Mouse (Mus musculus) midbrain, embryonic 10.5 days (tissue): ENCODE results near the gene Msln. TPM values are rescaled to one million over a fixed set of nuclear protein-coding genes. Genes with fewer than 3 reads are reported as not detected.

Experiments used
- DNase-seq: peaks from one replicate; pipeline ENCODE4 v3.0.0-alpha.2; 2017; ENCODE audit warnings: low spot score
- H3K27ac ChIP-seq: fragments of 300-500 bp; sonication (generic); replicated peaks from 2 replicates; pipeline ENCODE4 v1.5.1; 2016; ENCODE audit warnings: mild to moderate bottlenecking
- H3K27me3 ChIP-seq: fragments of 300-500 bp; sonication (generic); 2 replicates; pipeline ENCODE4 v1.6.1; 2016; ENCODE audit warnings: low read depth, mild to moderate bottlenecking; ENCODE audit not compliant: poor library complexity, severe bottlenecking
- H3K36me3 ChIP-seq: fragments of 300-500 bp; sonication (generic); 2 replicates; pipeline ENCODE4 v1.6.1; 2016; ENCODE audit warnings: mild to moderate bottlenecking, moderate library complexity
- H3K4me1 ChIP-seq: fragments of 300-500 bp; sonication (generic); 2 replicates; pipeline ENCODE4 v1.6.1; 2016
- H3K4me3 ChIP-seq: fragments of 300-500 bp; sonication (generic); 2 replicates; pipeline ENCODE4 v1.5.1; 2016; ENCODE audit warnings: mild to moderate bottlenecking, moderate library complexity
- H3K9me3 ChIP-seq: fragments of 300-500 bp; sonication (generic); replicated peaks from 2 replicates; pipeline ENCODE4 v1.6.1; 2016; ENCODE audit warnings: mild to moderate bottlenecking
- WGBS: fragments of 180-500 bp; shearing (Covaris S2); methylation state at CpG from one replicate; pipeline ENCODE4 v1.1.7; 2016; 5-methylcytosine and 5-hydroxymethylcytosine counted together
- polyA plus RNA-seq: library from polyadenylated mRNA; unstranded; fragments of >200 nt; fragmentation: Nextera tagmentation; extraction: Ambion mirVana; gene quantifications from 2 replicates; pipeline ENCODE4 v1.2.1, GENCODE M21; 2016

Gene Msln
- polyA plus RNA-seq, 1 experiment from 2014 or later, result 0.16 TPM

GRCm38 (mm10) chr17:25786280-25786679 lies 32.1 kb upstream of the Msln start, which contains the start of gene Ccdc78:
Ccdc78 (plus strand) TSS chr17:25786580.
- 85% methylated on average over 3 of the region's 3 CpGs for WGBS
- no peak for DNase-seq
- peaks cover 44% of the 10 kb centered on the region for H3K4me1 ChIP-seq
- H3K36me3 ChIP-seq, result peaks cover 68% of the 10 kb centered on the region
- H3K27ac ChIP-seq, result peak within 1 kb of the TSS; percentile 96
- H3K4me3 ChIP-seq, result peak within 1 kb of the TSS; percentile 77
- no peaks in the 10 kb centered on the region for H3K27me3 ChIP-seq
- no peaks in the 10 kb centered on the region for H3K9me3 ChIP-seq

DNA sequence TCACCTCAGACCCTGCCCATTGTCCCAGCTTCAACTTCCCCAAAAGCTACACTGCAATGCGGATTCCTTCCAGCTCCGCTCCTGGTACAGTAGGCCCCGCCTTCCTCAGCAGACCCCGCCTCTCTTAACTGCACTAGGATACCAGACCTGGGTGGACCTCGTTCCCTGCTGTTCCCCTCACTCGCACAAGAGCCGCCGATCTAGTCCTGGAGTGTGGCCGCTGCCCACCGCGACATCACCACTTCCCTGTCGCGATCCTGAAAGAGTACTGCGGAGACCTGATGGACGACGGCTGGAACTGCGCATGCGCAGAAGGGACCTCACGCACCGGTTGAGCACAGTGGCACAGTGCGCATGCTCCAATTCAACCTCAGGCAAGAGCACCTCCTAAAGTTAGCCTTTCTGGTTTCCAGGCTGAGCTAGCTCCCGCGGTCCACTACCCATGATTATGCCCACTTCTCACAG lies 31.1 kb upstream of the Msln start, which contains the start of gene Haghl:
Gene Haghl, minus strand, starts transcription at position 393 of the 465 bp plus-strand sequence.
- Histone ChIP-seq H3K4me3 (peak within 1 kb of the TSS; percentile 77), H3K27me3 (no peaks in the 10 kb centered on the region), H3K9me3 (no peaks in the 10 kb centered on the region), H3K27ac (peak within 1 kb of the TSS; percentile 96), H3K36me3 (peaks cover 73% of the 10 kb centered on the region), H3K4me1 (peaks cover 38% of the 10 kb centered on the region)
- under 1% methylated on average over 23 of the region's 23 CpGs for WGBS
- peak; percentile 98 for DNase-seq

GRCm38 (mm10) chr17:25783861-25784574 lies 29.8 kb upstream of the Msln start:
- DNase-seq, result no peak
- 85% methylated on average over 15 of the region's 15 CpGs for WGBS
- Histone ChIP-seq H3K27ac (peak overlapping the region; percentile 96), H3K9me3 (no peaks in the 10 kb centered on the region), H3K4me3 (peak overlapping the region; percentile 77), H3K4me1 (peaks cover 38% of the 10 kb centered on the region), H3K27me3 (no peaks in the 10 kb centered on the region), H3K36me3 (peaks cover 70% of the 10 kb centered on the region)

GRCm38 (mm10) chr17:25783086-25783485 lies 28.9 kb upstream of the Msln start:
- WGBS, result 88% methylated on average over 7 of the region's 7 CpGs
- Histone ChIP-seq H3K27ac (no peak overlapping the region), H3K9me3 (no peaks in the 10 kb centered on the region), H3K36me3 (peaks cover 66% of the 10 kb centered on the region), H3K4me3 (peak overlapping the region; percentile 77; the same call in 1 of the 2 replicates), H3K4me1 (peaks cover 38% of the 10 kb centered on the region), H3K27me3 (no peaks in the 10 kb centered on the region)
- DNase-seq, result no peak

- H3K27me3 ChIP-seq, result no peaks in the 10 kb centered on the region
- no peak for DNase-seq
- H3K9me3 ChIP-seq, result no peaks in the 10 kb centered on the region
- 88% methylated on average over 6 of the region's 6 CpGs for WGBS
- no peak overlapping the region for H3K4me3 ChIP-seq
- no peak overlapping the region for H3K27ac ChIP-seq
- peaks cover 65% of the 10 kb centered on the region for H3K36me3 ChIP-seq
- peaks cover 38% of the 10 kb centered on the region for H3K4me1 ChIP-seq
Observed at GRCm38 (mm10) chr17:25781339-25781738, 27.2 kb upstream of the Msln start.

DNA sequence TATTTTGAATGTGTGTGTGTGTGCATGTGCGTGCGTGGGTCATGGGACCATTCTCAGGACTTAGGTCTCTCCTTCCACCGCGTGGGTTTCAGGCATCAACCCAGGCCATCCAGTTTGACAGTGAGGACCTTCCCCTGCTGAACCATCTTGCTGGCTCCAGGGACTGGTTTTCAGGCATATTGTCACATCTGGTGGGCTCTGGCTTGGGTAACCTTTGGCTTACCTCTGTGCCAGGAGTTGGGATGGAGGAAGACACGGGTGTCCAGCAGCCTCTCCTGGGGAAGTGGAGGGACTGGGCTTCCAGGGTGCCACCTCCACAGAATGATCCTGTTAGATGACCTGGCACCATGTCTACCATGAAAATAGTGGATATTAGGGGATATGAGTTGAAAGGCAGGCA lies 23.8 kb upstream of the Msln start:
- Histone ChIP-seq H3K27ac (no peak overlapping the region), H3K9me3 (no peaks in the 10 kb centered on the region), H3K36me3 (peaks cover 50% of the 10 kb centered on the region), H3K4me3 (no peak overlapping the region), H3K4me1 (peaks cover 32% of the 10 kb centered on the region), H3K27me3 (no peaks in the 10 kb centered on the region)
- 93% methylated on average over 5 of the region's 5 CpGs for WGBS
- DNase-seq, result no peak

GRCm38 (mm10) chr17:25775318-25776062 lies 21.3 kb upstream of the Msln start:
- H3K4me1 ChIP-seq, result peaks cover 24% of the 10 kb centered on the region
- H3K4me3 ChIP-seq, result 0 out of 2 replicates have a peak overlapping the region, but pooled peaks have one; percentile 81
- 82% methylated on average over 10 of the region's 10 CpGs for WGBS

DNA sequence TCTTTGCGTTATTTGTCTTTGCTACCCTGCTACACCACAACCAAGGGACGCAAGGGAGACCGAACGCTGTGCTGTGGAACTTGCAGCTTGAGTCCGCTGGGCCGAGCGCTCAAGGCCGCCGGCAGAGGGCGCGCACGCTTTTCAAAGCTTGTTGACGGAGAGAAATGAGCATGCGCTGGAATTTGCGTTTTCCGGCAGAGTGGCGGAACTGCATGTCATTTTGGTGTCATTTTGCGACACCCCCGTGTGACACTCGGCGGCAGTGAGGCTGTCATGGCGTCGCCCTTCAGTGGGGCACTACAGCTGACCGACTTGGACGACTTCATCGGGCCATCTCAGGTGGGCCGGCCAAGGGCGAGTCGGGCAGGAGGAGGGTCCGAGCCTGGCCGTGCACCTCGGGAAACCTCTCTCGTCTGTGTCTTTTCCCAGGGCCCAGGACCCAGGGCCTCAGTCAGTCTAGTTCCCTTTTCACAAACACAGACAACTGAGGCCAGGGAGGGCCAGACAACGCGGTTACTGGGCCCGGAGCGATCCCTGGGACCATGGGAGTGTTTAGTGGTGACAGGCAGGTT lies 19.5 kb upstream of the Msln start, which contains the start of gene Narfl:
Gene Narfl, plus strand, starts transcription at position 228 of the 572 bp plus-strand sequence.
- Histone ChIP-seq H3K36me3 (peaks cover 13% of the 10 kb centered on the region), H3K27ac (peak within 1 kb of the TSS; percentile 87), H3K27me3 (peaks cover 14% of the 10 kb centered on the region; the same call in 1 of the 2 replicates), H3K4me3 (peak within 1 kb of the TSS; percentile 81), H3K4me1 (peaks cover 24% of the 10 kb centered on the region), H3K9me3 (no peaks in the 10 kb centered on the region)
- DNase-seq, result peak; percentile 98
- WGBS, result under 1% methylated on average over 37 of the region's 37 CpGs

More at GRCm38 (mm10) chr17:25775318-25776062, 21.3 kb upstream of the Msln start:
- peaks cover 26% of the 10 kb centered on the region for H3K36me3 ChIP-seq
- H3K27ac ChIP-seq, result no peak overlapping the region
- no peaks in the 10 kb centered on the region for H3K9me3 ChIP-seq
- DNase-seq, result no peak
- no peaks in the 10 kb centered on the region for H3K27me3 ChIP-seq

- peaks cover 9% of the 10 kb centered on the region for H3K4me1 ChIP-seq
- DNase-seq, result no peak
- H3K27ac ChIP-seq, result no peak overlapping the region
- H3K27me3 ChIP-seq, result peaks cover 30% of the 10 kb centered on the region
- H3K36me3 ChIP-seq, result no peaks in the 10 kb centered on the region
- H3K4me3 ChIP-seq, result no peak overlapping the region
- WGBS, result 67% methylated on average over 9 of the region's 9 CpGs
- no peaks in the 10 kb centered on the region for H3K9me3 ChIP-seq
Observed at GRCm38 (mm10) chr17:25769331-25769730, 15.2 kb upstream of the Msln start.

- Histone ChIP-seq H3K27ac (no peak overlapping the region), H3K36me3 (no peaks in the 10 kb centered on the region), H3K4me1 (peaks cover 22% of the 10 kb centered on the region), H3K4me3 (no peak overlapping the region), H3K27me3 (peaks cover 38% of the 10 kb centered on the region), H3K9me3 (no peaks in the 10 kb centered on the region)
- 67% methylated on average over 5 of the region's 5 CpGs for WGBS
- no peak for DNase-seq
Observed at GRCm38 (mm10) chr17:25765886-25766285, 11.7 kb upstream of the Msln start.

- H3K27ac ChIP-seq, result no peak overlapping the region
- DNase-seq, result no peak
- no peaks in the 10 kb centered on the region for H3K9me3 ChIP-seq
- no peak overlapping the region for H3K4me3 ChIP-seq
- H3K27me3 ChIP-seq, result peaks cover 50% of the 10 kb centered on the region
- WGBS, result 38% methylated on average over 3 of the region's 3 CpGs
- no peaks in the 10 kb centered on the region for H3K36me3 ChIP-seq
- peaks cover 22% of the 10 kb centered on the region for H3K4me1 ChIP-seq
Observed at GRCm38 (mm10) chr17:25762591-25762990, 8.4 kb upstream of the Msln start.

DNA sequence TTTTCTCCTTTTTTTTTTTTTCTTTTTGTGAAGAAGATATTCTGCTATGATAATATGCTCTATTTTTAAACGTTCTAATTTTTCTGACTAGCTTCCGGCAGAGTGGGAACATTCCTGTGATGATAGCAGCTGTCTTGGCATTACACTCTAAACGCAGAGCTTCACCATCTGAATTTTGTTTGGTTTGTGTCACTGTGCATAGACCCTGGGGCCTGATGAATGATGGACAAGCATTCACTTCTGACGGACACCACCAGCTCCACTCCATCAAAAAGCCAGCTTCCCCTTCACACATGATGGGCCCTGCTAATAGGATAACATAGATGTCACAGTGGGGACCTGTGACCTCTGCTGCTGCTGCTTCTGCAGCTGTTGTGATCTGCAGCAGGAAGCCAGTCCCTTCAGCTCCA lies 7.4 kb upstream of the Msln start:
- H3K9me3 ChIP-seq, result no peaks in the 10 kb centered on the region
- H3K36me3 ChIP-seq, result no peaks in the 10 kb centered on the region
- 45% methylated on average over 4 of the region's 4 CpGs for WGBS
- H3K27ac ChIP-seq, result no peak overlapping the region
- peak; percentile 63 for DNase-seq
- H3K27me3 ChIP-seq, result peaks cover 46% of the 10 kb centered on the region
- no peak overlapping the region for H3K4me3 ChIP-seq
- peaks cover 22% of the 10 kb centered on the region for H3K4me1 ChIP-seq
